Mouse (Mus musculus) erythroid progenitor cell, adult 5-6 weeks (primary cell): ENCODE data around the gene Baz2a. TPM values are rescaled to one million over a fixed set of nuclear protein-coding genes. Genes with fewer than 3 reads are reported as not detected.
"Not testable (repeated sequence)": the region's sequence is repeated elsewhere in the genome, so short reads cannot be mapped to it uniquely, and the experiment has no call there.

Source experiments
- ATAC-seq: replicated peaks from 2 replicates; pipeline ENCODE4 v1.8.0; 2016; ENCODE audit warnings: moderate number of reproducible peaks, mild to moderate bottlenecking, moderate TSS enrichment, inconsistent platforms; ENCODE audit not compliant: poor library complexity, low FRiP score, severe bottlenecking
- total RNA-seq, 2 experiments: library from RNA; stranded (forward) in 1 of 2; stranded (reverse) in 1 of 2; fragments of 150-400 nt in 1 of 2; fragments of 186-747, 209-891 nt in 1 of 2; gene quantifications; 2 replicates each; pipeline versions ENCODE4 v1.2.3 to v1.2.4; 2015 to 2017; ENCODE audit warnings: low replicate concordance in 2 of 2

Baz2a gene
- total RNA-seq, 2 experiments from 2014 or later, result 88.6 to 109 TPM

DNA sequence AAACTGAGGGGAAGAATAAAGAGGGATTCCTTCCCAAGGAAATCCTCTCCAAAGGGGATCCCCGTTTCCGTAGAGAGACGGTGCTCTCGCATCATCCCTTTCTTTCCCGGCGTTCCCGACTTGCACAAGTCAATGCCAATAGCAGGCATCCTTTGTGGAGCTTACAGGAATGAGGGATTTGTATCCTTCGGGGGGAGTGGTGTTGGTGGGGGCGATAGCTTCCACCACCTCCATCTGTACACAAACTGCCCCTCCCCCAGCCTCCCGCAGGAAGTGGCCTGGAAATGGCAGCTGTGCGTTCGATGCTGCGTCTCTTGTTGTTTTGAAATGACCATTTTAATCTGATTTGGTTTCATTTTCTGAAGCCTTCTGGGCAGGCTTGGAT is 6.2 kb downstream of the Baz2a start:
- no peak for ATAC-seq

- no peak for ATAC-seq
Measured at GRCm38 (mm10) chr10:128110103-128110761, 18.9 kb downstream of the Baz2a start.

DNA sequence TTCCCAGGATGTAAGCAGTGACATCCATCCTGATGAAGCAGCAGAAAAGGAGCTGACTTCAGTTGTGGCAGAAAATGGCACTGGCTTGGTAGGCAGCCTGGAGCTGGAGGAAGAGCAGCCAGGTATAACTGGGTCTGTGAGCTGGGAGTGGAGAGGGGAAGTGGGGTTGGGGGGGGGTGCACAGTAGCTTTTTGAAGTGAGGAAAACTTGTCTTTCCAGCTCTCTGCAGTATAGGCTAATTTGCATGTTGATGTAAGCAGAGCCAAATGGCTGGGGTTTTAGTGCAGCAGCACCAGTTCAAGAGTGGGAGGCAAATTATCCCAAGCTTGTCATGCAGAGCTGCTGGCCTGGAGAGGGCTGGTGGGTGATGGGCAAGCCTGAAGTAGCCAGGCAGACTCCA is 19.9 kb downstream of the Baz2a start:
- ATAC-seq, result no peak

- no peak for ATAC-seq
Measured at GRCm38 (mm10) chr10:128123833-128124232, 32.5 kb downstream of the Baz2a start.

GRCm38 (mm10) chr10:128124831-128125230 is 33.5 kb downstream of the Baz2a start:
- ATAC-seq, result no peak

DNA sequence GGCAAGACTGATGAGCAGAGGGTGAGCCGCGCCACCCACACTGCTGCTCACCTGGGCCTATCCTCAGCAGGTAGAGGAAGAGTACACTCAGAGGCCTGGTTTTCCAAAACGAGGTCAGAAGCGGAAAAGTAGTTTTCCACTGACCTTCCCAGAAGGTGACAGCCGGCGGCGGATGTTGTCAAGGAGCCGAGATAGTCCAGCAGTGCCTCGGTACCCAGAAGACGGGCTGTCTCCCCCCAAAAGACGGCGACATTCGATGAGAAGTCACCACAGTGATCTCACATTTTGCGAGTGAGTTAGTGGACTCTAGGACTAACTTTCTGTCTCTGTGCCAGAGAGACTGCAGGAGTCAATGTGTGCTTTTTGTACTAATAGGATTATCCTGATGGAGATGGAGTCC is 34.6 kb downstream of the Baz2a start:
- no peak for ATAC-seq

- ATAC-seq, result no peak
Measured at GRCm38 (mm10) chr10:128127497-128127896, 36.1 kb downstream of the Baz2a start.

GRCm38 (mm10) chr10:128128143-128128542 is 36.8 kb downstream of the Baz2a start:
- no peak for ATAC-seq

- ATAC-seq, result no peak
Measured at GRCm38 (mm10) chr10:128131297-128131696, 39.9 kb downstream of the Baz2a start.

- no peak for ATAC-seq
Measured at GRCm38 (mm10) chr10:128131812-128132211, 40.4 kb downstream of the Baz2a start.

- ATAC-seq, result no peak
Measured at GRCm38 (mm10) chr10:128133650-128134332, 42.4 kb downstream of the Baz2a start.

DNA sequence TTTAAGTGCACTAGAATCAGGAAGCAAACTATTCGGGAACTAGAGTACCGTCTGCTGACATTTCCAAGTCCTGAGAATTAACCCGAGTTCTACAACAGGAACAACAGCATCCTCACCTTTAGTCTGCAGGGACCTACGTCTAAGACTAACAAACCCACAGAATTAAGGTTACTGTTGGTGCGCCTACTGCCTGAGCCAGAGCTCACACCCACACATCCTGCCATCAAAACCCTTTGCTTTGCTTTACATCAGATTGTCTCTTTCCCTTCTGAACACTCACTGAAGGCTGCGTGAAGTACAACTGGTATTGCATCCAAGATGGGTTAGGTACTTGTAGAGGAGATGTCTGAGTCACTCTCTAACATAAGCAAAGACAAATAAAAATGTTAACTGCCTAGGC is 44.0 kb downstream of the Baz2a start:
- ATAC-seq, result no peak

GRCm38 (mm10) chr10:128140236-128140952 is 49.0 kb downstream of the Baz2a start:
- peak; percentile 68 for ATAC-seq

GRCm38 (mm10) chr10:128142165-128142564 is 50.8 kb downstream of the Baz2a start:
- ATAC-seq, result no peak

DNA sequence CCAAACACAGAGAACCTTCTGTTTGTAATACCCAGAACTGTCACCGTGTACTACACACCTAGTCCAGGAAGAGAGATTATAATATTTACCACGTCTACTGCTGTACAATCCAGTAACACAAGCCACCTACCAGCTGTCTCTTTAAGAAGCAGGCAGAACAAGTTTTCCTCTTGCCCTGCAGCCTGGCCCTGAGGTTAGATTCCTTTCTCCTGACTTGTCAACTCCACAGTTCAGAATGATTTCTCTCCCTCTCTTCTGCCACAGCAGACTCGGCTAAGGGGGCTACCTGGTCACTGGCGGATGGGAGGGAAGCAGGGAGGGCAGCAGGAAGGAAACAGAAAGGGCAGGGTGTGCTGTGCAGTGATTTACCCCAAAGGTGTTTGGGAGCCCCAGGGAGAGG is 52.3 kb downstream of the Baz2a start:
- ATAC-seq, result no peak

DNA sequence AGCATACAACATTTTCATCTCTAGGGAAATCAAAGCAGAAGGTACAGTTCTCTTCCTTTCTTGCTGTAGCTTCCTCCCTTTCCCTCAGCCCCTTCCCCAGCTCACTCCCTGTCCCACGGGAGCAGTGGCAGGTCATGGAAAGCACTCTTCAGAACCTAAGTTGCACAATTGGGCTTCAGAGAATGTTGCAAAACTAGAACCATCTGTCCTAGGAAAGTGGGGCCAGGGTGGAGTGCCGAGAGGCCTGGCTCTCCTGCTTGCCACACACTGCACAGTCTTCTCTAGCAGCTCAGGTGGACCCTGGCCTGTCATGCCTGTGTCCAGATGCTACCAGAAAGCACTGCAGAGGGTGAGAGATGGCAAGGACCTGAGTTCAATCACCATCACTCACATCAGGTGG is 53.6 kb downstream of the Baz2a start:
- no peak for ATAC-seq

GRCm38 (mm10) chr10:128148789-128149365 is 57.5 kb downstream of the Baz2a start:
- no peak for ATAC-seq

DNA sequence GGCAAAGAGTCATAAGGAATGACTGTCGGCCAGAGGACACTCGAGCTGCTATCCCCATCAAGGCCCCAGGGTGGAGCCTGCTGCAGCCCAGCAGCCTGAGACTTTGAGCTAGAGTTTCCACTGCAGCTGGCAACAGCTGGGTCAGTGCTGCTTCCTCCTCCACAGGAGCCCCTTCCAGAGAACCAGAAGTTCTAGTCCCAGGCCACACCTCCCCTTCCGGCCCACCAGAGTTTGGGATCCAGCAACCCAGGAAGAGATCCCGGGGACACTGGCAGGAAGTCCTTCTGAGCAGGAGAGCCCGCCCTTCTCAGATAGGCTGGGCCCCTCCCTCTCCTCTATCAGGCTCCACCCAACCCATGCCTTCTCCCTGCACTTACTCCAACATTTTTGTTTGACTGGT is 58.2 kb downstream of the Baz2a start:
- ATAC-seq, result peak; percentile 99

DNA sequence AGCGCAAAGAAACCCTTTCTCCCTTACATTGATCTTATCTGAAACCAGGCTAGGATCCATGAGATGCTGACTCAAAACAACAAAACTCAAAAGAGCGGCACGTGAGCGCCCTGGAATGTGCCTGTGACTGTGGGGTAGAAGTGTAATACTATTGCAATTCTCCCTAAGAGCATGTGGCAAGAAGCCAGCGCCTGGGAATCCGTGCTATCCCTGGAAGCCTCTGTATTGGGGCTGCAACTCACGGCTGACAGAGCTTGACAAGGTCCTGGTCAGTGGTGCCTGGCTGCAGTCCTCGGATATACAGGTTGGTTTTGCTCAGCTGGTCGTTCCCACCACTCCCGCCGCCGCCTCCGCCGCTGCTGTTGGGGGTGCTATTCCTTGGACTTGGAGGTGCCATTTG is 59.6 kb downstream of the Baz2a start:
- ATAC-seq, result no peak

- no peak for ATAC-seq
Measured at GRCm38 (mm10) chr10:128153978-128154377, 62.6 kb downstream of the Baz2a start.

- ATAC-seq, result not testable (repeated sequence)
Measured at GRCm38 (mm10) chr10:128165726-128166125, 74.3 kb downstream of the Baz2a start.
